Mouse (Mus musculus) right cerebral cortex, postnatal 4 days (tissue): ENCODE measurements around the gene Ankrd52.
A peak's percentile ranks its signal among the peaks of the same experiment; 100 is the strongest.

Experiments used
- DNase-seq: peaks from one replicate; pipeline ENCODE4 v3.0.0-alpha.2; 2022

The Ankrd52 gene

GRCm38 (mm10) chr10:128441324-128442119 lies 64.6 kb downstream of the Ankrd52 start:
- no peak for DNase-seq

DNA sequence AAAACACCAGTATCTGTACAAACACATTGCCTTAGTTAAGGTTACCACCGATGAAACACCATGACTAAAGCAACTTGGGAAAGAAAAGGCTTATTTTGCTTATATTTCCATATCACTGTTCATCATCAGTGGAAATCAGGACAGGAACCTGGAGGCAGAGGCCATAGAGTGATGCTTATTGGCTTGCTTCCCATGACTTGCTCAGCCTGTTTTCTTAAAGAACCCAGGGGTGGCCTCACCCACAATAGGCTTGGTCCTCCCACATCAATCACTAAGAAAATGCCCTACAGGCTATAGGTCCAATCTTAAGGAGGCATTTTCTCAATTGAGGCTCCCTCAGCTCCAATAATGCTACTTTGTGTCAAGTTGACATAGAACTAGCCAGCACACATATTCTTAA lies 65.8 kb downstream of the Ankrd52 start:
- no peak for DNase-seq

- DNase-seq = no peak
These were observed 67.4 kb downstream of the Ankrd52 start for GRCm38 (mm10) chr10:128444354-128444753.

DNA sequence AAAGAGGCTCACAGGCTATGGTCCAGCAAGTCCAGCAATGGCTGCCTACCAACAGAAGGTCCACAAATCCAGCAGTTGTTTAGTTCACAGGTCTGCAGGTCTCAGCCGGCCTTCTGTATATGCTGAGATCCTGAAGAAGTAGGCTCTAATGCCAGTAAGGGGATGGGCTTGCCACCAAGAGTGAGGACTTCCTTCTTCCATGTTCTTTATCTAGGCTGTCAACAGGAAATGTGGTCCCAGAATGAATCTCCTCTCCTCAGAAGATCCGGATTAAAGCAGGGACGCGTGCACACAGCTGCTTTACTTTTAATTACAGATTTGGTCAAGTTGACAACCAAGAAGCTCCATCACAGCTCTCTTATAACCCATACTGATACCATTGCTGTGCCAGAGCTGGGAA lies 68.5 kb downstream of the Ankrd52 start:
- DNase-seq = no peak

DNA sequence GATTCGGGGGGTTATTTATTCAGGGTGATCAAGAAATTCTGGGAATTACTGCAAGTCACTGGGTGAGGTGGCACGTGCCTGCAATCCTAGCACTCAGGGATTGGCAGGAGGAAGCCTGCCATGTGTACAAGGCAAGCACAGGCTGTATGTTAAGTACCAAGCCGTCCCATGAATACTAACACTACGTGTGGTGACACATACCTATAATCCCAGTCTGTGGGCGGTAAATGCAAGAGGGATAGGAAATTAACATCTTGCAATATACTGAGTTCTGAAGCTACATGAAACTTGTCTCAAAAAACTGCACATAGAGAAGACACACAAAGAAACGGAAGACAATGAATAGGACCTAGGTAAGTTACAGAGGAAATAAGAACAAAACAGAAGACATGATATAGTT lies 74.1 kb downstream of the Ankrd52 start:
- no peak for DNase-seq

DNA sequence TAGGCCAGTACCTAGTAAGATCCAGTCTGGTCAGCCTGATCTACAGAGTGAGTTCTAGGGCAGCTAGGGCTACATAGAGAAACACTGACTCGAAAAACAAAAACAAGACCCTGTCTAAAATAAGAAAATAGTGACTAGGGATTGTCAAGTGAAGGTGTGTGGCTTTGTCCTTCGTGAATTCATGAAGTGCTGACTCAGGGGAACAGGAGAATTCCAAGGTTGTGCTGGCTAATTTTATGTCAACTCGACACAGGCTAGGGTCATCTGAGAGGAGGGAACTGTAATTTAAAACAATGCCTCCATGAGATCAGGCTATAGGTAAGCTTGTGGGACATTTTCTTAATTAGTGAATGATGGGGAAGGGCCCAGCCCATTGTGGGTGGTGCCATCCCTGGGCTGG lies 77.6 kb downstream of the Ankrd52 start:
- DNase-seq = no peak

DNA sequence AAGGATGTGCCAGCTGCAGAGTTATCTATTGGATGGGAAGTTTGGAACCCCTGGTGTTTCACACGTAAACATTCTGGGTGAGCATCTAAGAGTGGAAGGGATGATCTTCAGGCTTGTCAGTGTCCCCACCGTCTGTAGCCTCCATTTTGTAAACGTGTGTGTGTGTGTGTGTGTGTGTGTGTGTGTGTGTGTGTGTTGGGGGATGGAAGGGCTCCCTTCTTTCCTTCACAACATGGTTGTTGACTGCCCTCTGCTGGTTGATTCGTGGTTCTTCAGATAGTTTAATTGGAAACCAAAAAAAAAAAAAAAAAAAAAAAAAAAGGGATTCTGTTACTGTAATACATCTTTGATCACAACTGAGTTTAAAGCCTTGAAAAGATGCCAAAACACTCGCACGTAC lies 78.4 kb downstream of the Ankrd52 start:
- DNase-seq = peak; percentile 64

DNA sequence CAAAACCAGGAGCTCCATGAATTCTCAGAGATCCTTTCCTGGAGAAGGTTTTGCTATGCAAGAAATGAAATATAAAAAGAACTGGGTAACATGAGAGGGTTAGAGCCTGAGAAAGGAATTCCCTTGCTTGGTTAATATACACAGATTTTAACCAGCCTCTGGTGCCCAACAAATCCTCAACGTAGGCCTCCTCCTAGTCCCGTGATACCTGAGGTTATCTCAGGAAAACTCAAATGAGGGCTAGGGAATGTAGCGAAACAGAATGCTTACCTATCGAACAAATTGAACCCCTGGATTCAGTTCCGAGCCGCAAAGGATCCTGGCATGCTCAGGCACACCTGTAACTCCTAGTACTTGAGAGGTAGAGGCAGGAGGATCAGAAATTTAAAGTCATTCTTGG lies 80.8 kb downstream of the Ankrd52 start:
- DNase-seq = no peak
